Mouse (Mus musculus): ENCODE data around the gene Mcf2l. TPM values are rescaled to one million over a fixed set of nuclear protein-coding genes. Genes with fewer than 3 reads are reported as not detected.

The Mcf2l gene
- polyA plus RNA-seq, 1 experiment: 2.2 TPM

DNA sequence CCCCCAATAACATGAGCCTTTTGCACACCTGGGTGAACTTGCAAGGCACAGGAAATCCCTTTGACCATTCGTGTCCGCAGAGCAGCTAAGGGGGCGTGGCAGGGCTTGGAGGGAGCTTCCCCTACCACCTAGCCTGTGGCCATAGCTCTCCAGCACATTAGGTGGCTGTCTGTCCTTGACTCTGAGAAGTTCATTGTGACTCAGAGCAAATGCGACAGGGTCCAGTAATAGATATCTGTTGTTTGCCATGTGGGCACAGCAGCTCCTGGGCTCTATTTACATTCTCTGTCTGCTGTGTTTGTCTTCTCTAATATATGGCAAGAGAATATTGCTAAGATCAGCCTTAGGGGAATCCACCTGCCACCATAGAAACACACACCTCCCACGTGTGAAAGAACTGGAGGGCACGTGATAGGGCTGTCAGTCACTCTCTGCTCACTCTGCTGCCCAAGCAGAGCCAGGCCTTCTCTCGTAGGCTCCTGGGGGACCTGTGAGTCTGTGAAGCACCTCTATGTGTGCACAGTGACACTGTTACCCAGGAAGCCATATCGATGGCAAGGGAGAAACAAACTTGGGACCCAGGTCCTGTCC, 60.9 kb downstream of the Mcf2l start:
- no peaks in the 10 kb centered on the region for H3K4me1 ChIP-seq (ENCODE audit: control insufficient read depth, insufficient read depth, low read length)
- H3K27ac ChIP-seq (ENCODE audit: insufficient read depth, low read depth, low read length): no peak overlapping the region
- H3K4me3 ChIP-seq (ENCODE audit: insufficient read depth, low read length): no peak overlapping the region
- TF ChIP-seq POLR2A (IDR thresholded peaks at IDR 0.05; ENCODE audit: borderline replicate concordance, low read depth, low read length) (no peak), CTCF (IDR thresholded peaks at IDR 0.05; ENCODE audit: low read depth, low read length) (no peak)

DNA sequence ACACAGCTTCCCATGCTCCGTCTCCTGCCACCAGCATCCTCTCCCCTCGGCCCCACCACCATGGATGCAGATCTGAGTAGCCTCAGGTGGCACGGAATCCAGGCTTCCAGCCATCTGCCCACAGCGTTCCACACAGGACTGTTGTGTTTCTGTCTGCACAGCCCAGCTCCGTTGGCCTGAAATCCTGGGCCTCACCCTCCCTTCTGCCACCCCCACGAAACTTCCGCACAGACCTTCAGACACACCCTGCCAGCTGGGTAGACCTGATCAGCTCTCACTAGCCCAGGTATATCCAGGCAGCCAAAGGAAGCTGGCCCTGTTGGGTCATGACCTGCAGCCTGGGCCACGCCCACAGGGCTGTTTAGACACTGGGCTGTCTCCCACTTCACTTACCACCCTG, 66.9 kb downstream of the Mcf2l start:
- H3K4me1 ChIP-seq (ENCODE audit: control insufficient read depth, insufficient read depth, low read length): no peaks in the 10 kb centered on the region
- TF ChIP-seq CTCF (IDR thresholded peaks at IDR 0.05; ENCODE audit: low read depth, low read length) (no peak), POLR2A (IDR thresholded peaks at IDR 0.05; ENCODE audit: borderline replicate concordance, low read depth, low read length) (no peak)
- H3K4me3 ChIP-seq (ENCODE audit: insufficient read depth, low read length): no peak overlapping the region
- no peak overlapping the region for H3K27ac ChIP-seq (ENCODE audit: insufficient read depth, low read depth, low read length)

DNA sequence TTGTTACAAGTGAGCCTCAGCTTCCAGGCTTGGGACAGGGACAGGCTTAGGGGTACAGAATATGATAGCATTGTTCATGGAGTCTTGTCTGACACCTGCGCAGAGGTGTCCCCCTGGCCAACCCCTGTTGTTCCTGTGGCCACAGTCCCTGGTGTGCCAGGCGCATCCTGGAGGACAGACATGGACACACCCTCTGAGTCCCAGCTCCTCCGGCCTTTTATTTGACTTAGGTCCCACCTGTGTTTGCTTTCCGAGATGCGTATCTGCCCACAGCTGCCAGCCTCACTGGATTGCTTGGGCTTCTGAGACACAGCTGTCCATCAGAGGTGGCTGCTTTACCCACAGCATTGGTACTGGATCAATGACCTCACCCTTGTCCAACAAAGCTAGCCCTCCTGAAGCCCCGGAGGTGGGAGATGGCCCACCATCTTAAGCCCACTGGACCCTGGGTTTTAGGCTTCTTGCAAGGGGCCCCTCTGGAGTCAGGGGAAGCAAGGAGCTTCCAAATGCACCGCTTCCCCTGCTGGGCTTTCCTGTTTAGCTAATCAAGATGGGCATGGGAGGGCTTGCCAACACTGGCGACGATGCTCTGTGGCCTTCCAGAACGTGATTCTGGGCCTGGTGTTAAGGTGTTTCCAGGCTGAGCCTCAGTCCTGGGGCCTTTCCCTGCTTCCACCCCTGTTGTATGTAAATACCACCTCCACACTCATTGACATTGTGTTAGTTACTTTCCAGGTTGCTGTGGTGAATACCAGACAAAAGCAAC, 67.7 kb downstream of the Mcf2l start:
- no peaks in the 10 kb centered on the region for H3K4me1 ChIP-seq (ENCODE audit: control insufficient read depth, insufficient read depth, low read length)
- no peak overlapping the region for H3K4me3 ChIP-seq (ENCODE audit: insufficient read depth, low read length)
- TF ChIP-seq POLR2A (IDR thresholded peaks at IDR 0.05; ENCODE audit: borderline replicate concordance, low read depth, low read length) (no peak), CTCF (IDR thresholded peaks at IDR 0.05; ENCODE audit: low read depth, low read length) (no peak)
- H3K27ac ChIP-seq (ENCODE audit: insufficient read depth, low read depth, low read length): no peak overlapping the region

DNA sequence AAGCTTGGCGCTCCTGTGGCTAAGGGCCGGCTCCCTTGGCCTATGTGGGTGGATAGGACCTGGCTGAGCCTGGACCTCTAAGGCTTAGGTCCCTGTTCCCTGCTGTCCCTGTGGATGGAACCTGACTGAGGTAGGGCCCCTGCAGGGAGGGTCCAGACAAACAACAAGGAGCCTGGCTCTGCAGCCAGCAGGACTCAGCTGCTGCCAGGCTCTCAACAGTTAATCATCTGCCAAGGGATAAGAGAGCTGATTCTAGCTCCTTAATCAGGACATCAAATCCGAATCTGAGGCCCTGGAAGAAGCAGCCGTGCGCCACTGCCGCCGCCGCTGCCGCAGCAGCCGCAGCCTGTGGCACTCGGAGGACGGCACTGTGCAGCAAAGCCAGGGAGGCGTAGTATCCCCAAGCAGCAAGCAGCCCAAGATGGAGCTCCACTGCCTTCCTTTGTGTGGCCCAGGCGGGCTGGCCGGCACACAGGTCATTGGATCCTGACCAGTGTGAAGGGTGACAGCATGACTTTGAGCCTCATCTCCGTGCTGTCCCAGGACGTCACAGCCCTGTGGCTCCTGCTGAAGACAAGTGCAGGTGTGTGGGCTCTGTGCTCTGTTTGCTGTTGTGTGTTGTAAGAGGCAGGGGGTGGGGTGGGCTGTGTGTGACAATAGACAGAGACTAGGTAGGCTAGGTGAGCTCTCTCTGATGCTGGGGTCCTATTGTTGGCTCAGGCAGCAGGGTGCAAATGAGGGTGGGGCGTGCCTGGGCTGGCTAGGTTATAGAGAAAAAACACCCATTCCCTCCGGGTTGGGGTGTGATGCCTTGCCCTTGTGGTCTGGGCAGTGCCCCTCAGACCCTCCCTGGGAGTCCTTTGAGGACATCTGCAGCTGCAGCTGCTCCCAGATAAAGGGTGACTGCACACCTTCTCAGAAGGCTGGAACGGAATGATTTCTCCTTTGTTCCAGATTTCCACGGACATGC, 74.3 kb downstream of the Mcf2l start:
- Histone ChIP-seq H3K4me3 (ENCODE audit: insufficient read depth, low read length) (no peak overlapping the region), H3K4me1 (ENCODE audit: control insufficient read depth, insufficient read depth, low read length) (no peaks in the 10 kb centered on the region), H3K27ac (ENCODE audit: insufficient read depth, low read depth, low read length) (no peak overlapping the region)
- no peak for TF ChIP-seq CTCF (IDR thresholded peaks at IDR 0.05; ENCODE audit: low read depth, low read length)
- TF ChIP-seq POLR2A (IDR thresholded peaks at IDR 0.05; ENCODE audit: borderline replicate concordance, low read depth, low read length): no peak

DNA sequence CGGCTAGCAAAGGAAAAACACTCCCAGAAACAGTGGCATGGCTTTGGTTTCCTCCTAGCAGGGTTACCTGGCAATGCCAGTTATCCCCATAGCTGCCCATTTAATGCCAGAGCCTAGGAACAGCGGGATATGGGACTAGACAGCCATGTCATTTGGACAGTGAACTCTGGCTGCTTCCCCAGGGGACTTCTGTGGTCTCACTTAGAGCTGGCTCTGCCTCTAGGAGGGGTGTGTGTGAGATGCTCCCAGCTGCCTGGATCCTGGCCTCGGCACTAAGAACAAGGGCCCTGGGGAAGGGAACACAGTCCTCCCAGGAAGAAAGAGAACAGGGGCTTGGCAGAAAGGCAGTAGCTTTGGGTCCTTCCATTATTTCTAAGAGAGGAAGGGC, 75.0 kb downstream of the Mcf2l start:
- Histone ChIP-seq H3K27ac (ENCODE audit: insufficient read depth, low read depth, low read length) (no peak overlapping the region), H3K4me3 (ENCODE audit: insufficient read depth, low read length) (no peak overlapping the region), H3K4me1 (ENCODE audit: control insufficient read depth, insufficient read depth, low read length) (no peaks in the 10 kb centered on the region)
- TF ChIP-seq CTCF (IDR thresholded peaks at IDR 0.05; ENCODE audit: low read depth, low read length) (no peak), POLR2A (IDR thresholded peaks at IDR 0.05; ENCODE audit: borderline replicate concordance, low read depth, low read length) (no peak)

DNA sequence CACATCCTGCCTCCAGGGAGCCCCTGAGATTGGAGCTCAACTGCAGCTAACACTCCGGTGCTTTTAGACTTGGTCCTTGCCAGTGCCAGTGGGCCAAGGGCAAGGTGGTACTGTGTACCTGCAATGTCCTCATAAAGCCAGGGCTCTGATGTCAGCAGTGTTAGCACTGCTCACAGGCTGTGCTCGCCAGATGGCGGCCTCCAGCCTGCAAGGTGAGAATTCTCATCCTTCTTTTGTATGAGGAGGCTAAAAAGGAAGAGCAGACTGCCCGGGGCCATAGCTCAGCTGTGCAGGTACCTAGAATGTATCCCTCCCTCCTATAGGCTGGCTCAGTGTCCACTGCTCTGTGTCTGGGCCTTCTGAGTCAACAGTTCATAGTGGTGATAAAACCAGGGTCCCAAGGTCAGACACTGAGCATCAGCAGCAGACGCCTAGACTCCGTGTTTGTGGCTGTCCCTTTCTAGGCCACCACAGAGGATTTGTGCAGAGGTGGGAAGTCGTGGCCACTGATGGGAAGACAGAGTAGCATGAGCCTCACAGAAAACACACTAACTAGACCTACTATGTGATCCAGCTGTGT, 77.5 kb downstream of the Mcf2l start:
- TF ChIP-seq CTCF (IDR thresholded peaks at IDR 0.05; ENCODE audit: low read depth, low read length) (no peak), POLR2A (IDR thresholded peaks at IDR 0.05; ENCODE audit: borderline replicate concordance, low read depth, low read length) (no peak)
- H3K4me3 ChIP-seq (ENCODE audit: insufficient read depth, low read length): no peak overlapping the region
- peaks cover 9% of the 10 kb centered on the region for H3K4me1 ChIP-seq (ENCODE audit: control insufficient read depth, insufficient read depth, low read length)
- no peak overlapping the region for H3K27ac ChIP-seq (ENCODE audit: insufficient read depth, low read depth, low read length)

DNA sequence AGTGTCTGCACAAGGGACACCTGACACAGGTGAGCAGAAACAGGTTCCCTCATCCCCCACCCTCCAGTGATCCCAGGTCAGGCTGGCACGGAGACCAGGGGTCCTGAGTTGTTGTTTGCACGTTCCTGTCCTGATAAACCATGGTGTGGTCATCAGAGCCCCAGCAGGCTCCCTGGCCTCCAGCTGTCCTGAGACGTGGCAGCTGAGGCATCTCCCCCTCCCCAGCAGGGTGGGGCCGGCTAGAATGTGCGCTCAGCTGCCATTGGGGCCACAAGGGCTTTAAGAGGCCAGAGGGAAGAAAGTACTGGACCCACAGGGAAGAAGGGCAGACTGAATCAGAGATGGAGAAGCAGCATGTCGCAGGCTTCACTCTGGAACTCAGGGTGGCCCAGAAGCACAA, 79.1 kb downstream of the Mcf2l start:
- TF ChIP-seq POLR2A (IDR thresholded peaks at IDR 0.05; ENCODE audit: borderline replicate concordance, low read depth, low read length) (no peak), CTCF (IDR thresholded peaks at IDR 0.05; ENCODE audit: low read depth, low read length) (no peak)
- Histone ChIP-seq H3K4me1 (ENCODE audit: control insufficient read depth, insufficient read depth, low read length) (peaks cover 10% of the 10 kb centered on the region), H3K4me3 (ENCODE audit: insufficient read depth, low read length) (no peak overlapping the region), H3K27ac (ENCODE audit: insufficient read depth, low read depth, low read length) (no peak overlapping the region)

DNA sequence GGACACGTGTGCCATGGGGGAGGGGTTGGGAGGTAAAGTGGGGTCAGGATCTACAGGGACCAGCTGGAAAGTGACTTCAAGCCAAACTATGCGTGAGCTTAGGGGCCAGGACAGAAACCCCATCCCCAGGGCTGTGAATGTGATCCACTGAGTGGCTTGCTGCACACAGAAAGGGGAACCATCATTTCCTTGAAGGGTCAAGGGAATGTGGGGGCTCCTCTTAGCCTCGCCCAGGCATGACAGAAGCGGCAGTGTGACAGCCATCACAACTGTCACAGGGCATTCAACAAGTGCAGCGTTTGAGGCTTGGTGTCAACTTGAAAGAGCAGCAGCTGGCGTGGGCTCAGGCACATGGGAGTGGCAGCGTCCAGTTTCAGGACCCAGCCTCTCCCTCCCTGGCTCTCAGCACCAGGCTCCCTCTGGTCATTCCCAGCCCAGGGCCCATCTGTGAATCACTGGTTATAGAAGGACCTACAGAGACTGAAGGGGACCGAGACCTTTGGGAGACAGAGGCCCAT, 81.8 kb downstream of the Mcf2l start:
- H3K4me3 ChIP-seq (ENCODE audit: insufficient read depth, low read length): no peak overlapping the region
- TF ChIP-seq POLR2A (IDR thresholded peaks at IDR 0.05; ENCODE audit: borderline replicate concordance, low read depth, low read length) (no peak), CTCF (IDR thresholded peaks at IDR 0.05; ENCODE audit: low read depth, low read length) (no peak)
- H3K4me1 ChIP-seq (ENCODE audit: control insufficient read depth, insufficient read depth, low read length): peaks cover 10% of the 10 kb centered on the region
- H3K27ac ChIP-seq (ENCODE audit: insufficient read depth, low read depth, low read length): no peak overlapping the region

DNA sequence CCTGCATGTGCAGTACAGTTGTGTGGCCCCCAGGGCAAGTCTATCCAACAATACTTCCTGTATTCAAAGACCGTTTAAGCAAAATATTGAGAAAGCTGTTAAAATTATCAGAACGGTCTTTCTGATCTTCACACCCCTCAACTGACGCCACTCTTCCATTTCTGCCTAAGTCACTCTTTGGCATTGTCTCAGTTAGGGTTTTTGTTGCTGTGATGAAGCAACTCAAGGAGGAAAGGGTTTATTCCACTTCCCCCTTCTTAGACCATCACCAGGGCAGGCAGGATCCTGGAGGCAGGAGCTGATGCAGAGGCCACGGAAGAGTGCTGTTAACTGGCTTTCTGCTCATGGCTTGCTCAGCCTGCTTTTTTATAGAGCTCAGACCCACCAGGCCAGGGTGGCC, 82.3 kb downstream of the Mcf2l start:
- TF ChIP-seq CTCF (IDR thresholded peaks at IDR 0.05; ENCODE audit: low read depth, low read length): no peak
- no peak for TF ChIP-seq POLR2A (IDR thresholded peaks at IDR 0.05; ENCODE audit: borderline replicate concordance, low read depth, low read length)
- Histone ChIP-seq H3K27ac (ENCODE audit: insufficient read depth, low read depth, low read length) (no peak overlapping the region), H3K4me1 (ENCODE audit: control insufficient read depth, insufficient read depth, low read length) (peaks cover 10% of the 10 kb centered on the region), H3K4me3 (ENCODE audit: insufficient read depth, low read length) (no peak overlapping the region)
